Mouse (Mus musculus) forebrain, embryonic 13.5 days (tissue): Measurements from ENCODE around the gene Nup54. TPM values are rescaled to one million over a fixed set of nuclear protein-coding genes. Genes with fewer than 3 reads are reported as not detected.

Experiments used
- ATAC-seq: fragments of 200-750 bp; cut with Nextera tagmentation; 2 replicates; pipeline ENCODE4 v1.8.0; 2017
- H3K27ac ChIP-seq: fragments of 300-500 bp; sonication (generic); 2 replicates; pipeline ENCODE4 v1.5.1; 2015; ENCODE audit warnings: inconsistent platforms, mild to moderate bottlenecking, moderate library complexity
- H3K27me3 ChIP-seq: fragments of 300-500 bp; sonication (generic); 2 replicates; pipeline ENCODE4 v1.6.1; 2015; ENCODE audit warnings: mild to moderate bottlenecking, inconsistent platforms
- H3K36me3 ChIP-seq: fragments of 300-500 bp; sonication (generic); 2 replicates; pipeline ENCODE4 v1.6.1; 2015; ENCODE audit warnings: mild to moderate bottlenecking, inconsistent platforms; ENCODE audit not compliant: poor library complexity, severe bottlenecking
- H3K4me1 ChIP-seq: fragments of 300-500 bp; sonication (generic); 2 replicates; pipeline ENCODE4 v1.6.1; 2015; ENCODE audit warnings: inconsistent platforms
- H3K4me2 ChIP-seq: fragments of 300-500 bp; sonication (generic); 2 replicates; pipeline ENCODE4 v1.6.1; 2015; ENCODE audit warnings: inconsistent platforms, mild to moderate bottlenecking, moderate library complexity
- H3K4me3 ChIP-seq: fragments of 300-500 bp; sonication (generic); 2 replicates; pipeline ENCODE4 v1.5.1; 2015; ENCODE audit warnings: mild to moderate bottlenecking, inconsistent platforms
- H3K9ac ChIP-seq: fragments of 300-500 bp; sonication (generic); 2 replicates; pipeline ENCODE4 v1.6.1; 2015; ENCODE audit warnings: mild to moderate bottlenecking, inconsistent platforms
- H3K9me3 ChIP-seq: fragments of 300-500 bp; sonication (generic); replicated peaks from 2 replicates; pipeline ENCODE4 v1.6.1; 2016; ENCODE audit warnings: inconsistent platforms
- WGBS: fragments of 180-500 bp; shearing (Covaris S2); methylation state at CpG from one replicate; pipeline ENCODE4 v1.1.7; 2015; 5-methylcytosine and 5-hydroxymethylcytosine counted together
- microRNA-seq: library from miRNA; unstranded; fragments of <30 nt; microRNA quantifications from one replicate; pipeline ENCODE4, GENCODE M21; 2016
- polyA plus RNA-seq: library from polyadenylated mRNA; unstranded; fragments of >200 nt; fragmentation: Nextera tagmentation; extraction: Ambion mirVana; gene quantifications from 2 replicates; pipeline ENCODE4 v1.2.1, GENCODE M21; 2015

Nup54 gene
- polyA plus RNA-seq, 1 experiment from 2014 or later = 56.1 TPM

GRCm38 (mm10) chr5:92370891-92371290, 64.1 kb downstream of the Nup54 start:
- Histone ChIP-seq H3K27ac (peak overlapping the region; percentile 23; the same call in 1 of the 2 replicates), H3K4me1 (peaks cover 18% of the 10 kb centered on the region; the same call in 1 of the 2 replicates), H3K9ac (0 out of 2 replicates have a peak overlapping the region, but pooled peaks have one; percentile 16), H3K9me3 (no peaks in the 10 kb centered on the region), H3K4me2 (no peak overlapping the region), H3K4me3 (no peak overlapping the region), H3K36me3 (no peaks in the 10 kb centered on the region), H3K27me3 (no peaks in the 10 kb centered on the region)
- no peak for ATAC-seq
- 85% methylated on average over 6 of the region's 6 CpGs for WGBS

- Histone ChIP-seq H3K9ac (no peak overlapping the region), H3K4me1 (peaks cover 18% of the 10 kb centered on the region; the same call in 1 of the 2 replicates), H3K27me3 (no peaks in the 10 kb centered on the region), H3K27ac (no peak overlapping the region), H3K4me3 (no peak overlapping the region), H3K4me2 (no peak overlapping the region), H3K9me3 (no peaks in the 10 kb centered on the region), H3K36me3 (no peaks in the 10 kb centered on the region)
- no peak for ATAC-seq
- WGBS = 83% methylated on average over 6 of the region's 6 CpGs
Observed at GRCm38 (mm10) chr5:92370392-92370791, 64.6 kb downstream of the Nup54 start.

DNA sequence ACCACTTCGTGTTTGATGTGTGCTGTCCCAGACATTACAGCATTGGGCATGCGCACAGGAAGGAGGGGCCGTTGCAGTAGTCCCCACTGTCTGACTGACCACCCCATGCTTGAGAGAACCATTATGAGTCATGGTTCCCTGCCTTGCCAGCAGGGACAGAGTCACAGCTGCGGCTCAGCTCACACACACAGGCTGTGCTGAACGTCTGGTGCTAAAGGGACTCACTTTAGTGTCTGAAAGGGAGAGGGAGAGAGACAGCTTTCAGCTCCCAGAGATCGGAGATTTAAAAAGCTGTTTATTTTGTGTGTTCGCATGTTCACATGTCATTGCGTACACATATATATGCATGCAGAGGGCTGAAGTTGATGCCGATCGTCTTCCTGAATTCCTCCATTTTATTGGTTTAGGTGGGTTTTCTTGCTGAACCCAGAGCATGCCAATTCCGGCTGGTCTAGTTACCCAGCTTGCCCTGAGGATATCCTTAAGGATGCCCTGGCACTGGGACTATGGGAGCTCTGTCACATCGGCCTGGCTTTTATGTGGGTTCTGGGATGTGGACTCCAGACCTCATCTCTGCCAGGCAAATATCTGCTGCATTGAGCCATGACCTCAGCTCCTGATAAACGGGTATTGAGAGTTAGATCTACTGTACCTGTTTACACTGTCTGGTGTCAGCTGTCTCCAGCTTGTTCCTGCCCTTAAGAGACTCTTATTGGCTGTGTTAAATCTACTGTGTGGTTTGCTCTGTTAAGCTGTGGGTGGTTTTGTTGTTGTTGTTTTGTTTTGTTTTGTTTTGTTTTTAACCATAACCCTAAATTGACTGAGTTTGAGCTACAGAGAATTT, 65.6 kb downstream of the Nup54 start:
- H3K36me3 ChIP-seq = no peaks in the 10 kb centered on the region

GRCm38 (mm10) chr5:92368392-92368791, 66.6 kb downstream of the Nup54 start:
- Histone ChIP-seq H3K4me3 (no peak overlapping the region), H3K9me3 (no peaks in the 10 kb centered on the region), H3K27me3 (no peaks in the 10 kb centered on the region), H3K27ac (no peak overlapping the region), H3K4me1 (peaks cover 18% of the 10 kb centered on the region; the same call in 1 of the 2 replicates), H3K9ac (no peak overlapping the region), H3K36me3 (no peaks in the 10 kb centered on the region), H3K4me2 (no peak overlapping the region)
- WGBS = 79% methylated on average over 10 of the region's 10 CpGs
- no peak for ATAC-seq

More for the DNA sequence above, 65.6 kb downstream of the Nup54 start:
- peak; percentile 92 for ATAC-seq
- no peak overlapping the region for H3K4me2 ChIP-seq
- H3K4me1 ChIP-seq = peaks cover 18% of the 10 kb centered on the region; the same call in 1 of the 2 replicates
- no peaks in the 10 kb centered on the region for H3K27me3 ChIP-seq
- no peak overlapping the region for H3K9ac ChIP-seq
- WGBS = 74% methylated on average over 13 of the region's 13 CpGs
- no peaks in the 10 kb centered on the region for H3K9me3 ChIP-seq
- H3K27ac ChIP-seq = no peak overlapping the region
- no peak overlapping the region for H3K4me3 ChIP-seq

DNA sequence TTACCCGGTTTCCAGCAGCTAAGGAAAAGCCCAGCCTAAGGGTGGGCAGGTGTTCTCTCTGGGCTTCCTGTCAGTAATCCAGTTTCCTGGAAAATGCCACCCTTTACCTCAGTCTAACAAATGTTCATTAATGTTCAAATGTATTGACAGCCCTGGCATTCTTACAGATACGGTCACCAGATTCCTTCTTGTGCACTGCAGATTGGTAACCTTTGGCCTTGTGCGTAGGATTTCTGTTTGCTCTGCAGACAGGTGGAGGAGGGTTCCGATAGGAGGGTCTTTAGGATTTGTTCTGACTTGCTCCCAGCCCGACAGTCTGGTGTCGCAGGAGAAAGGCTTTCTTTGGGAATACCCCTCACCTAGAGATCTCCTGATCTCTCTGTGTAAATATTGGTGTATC, 68.5 kb downstream of the Nup54 start:
- ATAC-seq = no peak
- Histone ChIP-seq H3K27ac (no peak overlapping the region), H3K27me3 (no peaks in the 10 kb centered on the region), H3K4me2 (no peak overlapping the region), H3K4me1 (peaks cover 16% of the 10 kb centered on the region; the same call in 1 of the 2 replicates), H3K4me3 (no peak overlapping the region), H3K9me3 (no peaks in the 10 kb centered on the region), H3K9ac (no peak overlapping the region), H3K36me3 (no peaks in the 10 kb centered on the region)
- WGBS = 84% methylated on average over 6 of the region's 6 CpGs

Small RNA genes lying within 50 kb of the gene (microRNA-seq; reads per million reads assigned to microRNA genes)
- gene Mir6415 = not detected

Other genes with a start within 250 kb of the Nup54 start
- not detected in 2 replicates for gene U90926, start 219.8 kb downstream of the Nup54 start, polyA plus RNA-seq
- gene Ppef2, start 178.9 kb downstream of the Nup54 start, polyA plus RNA-seq = 0.38 TPM in 1 of 2 replicates, not detected in the other
- gene Naaa, start 157.0 kb downstream of the Nup54 start, polyA plus RNA-seq = 4.7 and 5.4 TPM in 2 replicates
- gene Sdad1, start 124.7 kb downstream of the Nup54 start, polyA plus RNA-seq = 33.9 and 39.8 TPM in 2 replicates
- not detected in 2 replicates for gene Cxcl9, start 107.1 kb downstream of the Nup54 start, polyA plus RNA-seq
- gene Art3, start 103.4 kb downstream of the Nup54 start, polyA plus RNA-seq = 2.3 and 4.1 TPM in 2 replicates
- 0.22 TPM in 1 of 2 replicates, not detected in the other for gene Cxcl10, start 86.3 kb downstream of the Nup54 start, polyA plus RNA-seq
- 19.5 and 22.3 TPM in 2 replicates for gene Scarb2, start 71.6 kb upstream of the Nup54 start, polyA plus RNA-seq
- gene Fam47e, start 119.8 kb upstream of the Nup54 start, polyA plus RNA-seq = 0.38 TPM in 1 of 2 replicates, not detected in the other
- gene Stbd1, start 167.8 kb upstream of the Nup54 start, polyA plus RNA-seq = 2.4 and 2.6 TPM in 2 replicates
- 0.47 and 0.99 TPM in 2 replicates for gene Ccdc158, start 240.1 kb upstream of the Nup54 start, polyA plus RNA-seq
- gene Shroom3, start 248.2 kb upstream of the Nup54 start, polyA plus RNA-seq = 3.6 and 3.7 TPM in 2 replicates